Mouse (Mus musculus) myocyte (in vitro differentiated cells): ENCODE measurements at regions not wholly inside any gene's neighbourhood (a gene's known extent, or its start where the extent isn't known, plus 50 kb on each side); places are given as distances from the start of the nearest gene placed in this dataset.

Experiments
- H3K27me3 ChIP-seq: one replicate; pipeline ENCODE4 v1.6.1; 2011; ENCODE audit not compliant: control insufficient read depth, insufficient read depth, insufficient read length
- H3K36me3 ChIP-seq: one replicate; pipeline ENCODE4 v1.6.1; 2011; ENCODE audit not compliant: control insufficient read depth, insufficient read depth
- H3K4me2 ChIP-seq: one replicate; pipeline ENCODE4 v1.6.1; 2011; ENCODE audit warnings: low read depth, control low read depth
- H3K4me3 ChIP-seq: one replicate; pipeline ENCODE4 v1.5.1; 2011; ENCODE audit warnings: mild to moderate bottlenecking, control low read depth, moderate library complexity
- H3K79me2 ChIP-seq: one replicate; pipeline ENCODE4 v1.6.1; 2011; ENCODE audit not compliant: control insufficient read depth, insufficient read depth
- H3ac ChIP-seq: one replicate; pipeline ENCODE4 v1.6.1; 2011; ENCODE audit not compliant: control insufficient read depth, insufficient read length
- CEBPB ChIP-seq: IDR thresholded peaks from 2 replicates; pipeline ENCODE4 v1.6.1; 2011; ENCODE audit warnings: mild to moderate bottlenecking, moderate library complexity; ENCODE audit not compliant: poor library complexity, insufficient read depth, severe bottlenecking
- E2F4 ChIP-seq: IDR thresholded peaks from one replicate; pipeline ENCODE4 v1.6.1; 2011; ENCODE audit warnings: mild to moderate bottlenecking, control low read depth, moderate library complexity; ENCODE audit not compliant: insufficient read depth
- MAX ChIP-seq: IDR thresholded peaks from one replicate; pipeline ENCODE4 v1.6.1; 2011; ENCODE audit warnings: low read depth, mild to moderate bottlenecking, control low read depth
- MYOD1 ChIP-seq, 3 experiments: IDR thresholded peaks; one replicate each; pipeline ENCODE4 v1.6.1; 2011; ENCODE audit warnings: control low read depth in 2 of 3, low read depth in 2 of 3, mild to moderate bottlenecking in 2 of 3, moderate library complexity in 1 of 3; ENCODE audit not compliant: insufficient read length in 2 of 3, control insufficient read depth in 1 of 3
- MYOG ChIP-seq, 3 experiments: IDR thresholded peaks; one replicate each; pipeline ENCODE4 v1.6.1; 2011; ENCODE audit warnings: control low read depth in 2 of 3, low read depth in 2 of 3, mild to moderate bottlenecking in 2 of 3; ENCODE audit not compliant: insufficient read length in 2 of 3, control insufficient read depth in 1 of 3, insufficient read depth in 1 of 3
- POLR2A ChIP-seq: IDR thresholded peaks from one replicate; pipeline ENCODE4 v1.6.1; 2011; ENCODE audit warnings: low read depth, mild to moderate bottlenecking, control low read depth, moderate library complexity; ENCODE audit not compliant: insufficient read length
- POLR2AphosphoS2 ChIP-seq: IDR thresholded peaks from one replicate; pipeline ENCODE4 v1.6.1; 2011; ENCODE audit warnings: low read depth, control low read depth; ENCODE audit not compliant: insufficient read length
- REST ChIP-seq: IDR thresholded peaks from one replicate; pipeline ENCODE4 v1.6.1; 2011; ENCODE audit warnings: mild to moderate bottlenecking, control low read depth, moderate library complexity; ENCODE audit not compliant: insufficient read depth, insufficient read length
- SRF ChIP-seq: IDR thresholded peaks from one replicate; pipeline ENCODE4 v1.6.1; 2011; ENCODE audit warnings: low read depth; ENCODE audit not compliant: control insufficient read depth, insufficient read length
- TCF12 ChIP-seq: IDR thresholded peaks from one replicate; pipeline ENCODE4 v1.6.1; 2011; ENCODE audit warnings: mild to moderate bottlenecking, control low read depth; ENCODE audit not compliant: poor library complexity, insufficient read depth, severe bottlenecking
- TCF3 ChIP-seq: IDR thresholded peaks from one replicate; pipeline ENCODE4 v1.6.1; 2011; ENCODE audit warnings: low read depth, control low read depth; ENCODE audit not compliant: insufficient read length
- USF1 ChIP-seq: IDR thresholded peaks from one replicate; pipeline ENCODE4 v1.6.1; 2011; ENCODE audit warnings: low read depth, mild to moderate bottlenecking, control low read depth, moderate library complexity

GRCm38 (mm10) chr1:76920634-76921033 is 594.3 kb downstream of the Epha4 start:
- H3ac ChIP-seq, result no peak overlapping the region
- no peaks in the 10 kb centered on the region for H3K27me3 ChIP-seq
- no peaks in the 10 kb centered on the region for H3K36me3 ChIP-seq
- H3K79me2 ChIP-seq, result no peaks in the 10 kb centered on the region
- no peak overlapping the region for H3K4me2 ChIP-seq
- no peak for TF ChIP-seq E2F4
- TF ChIP-seq SRF, result no peak
- TF ChIP-seq MAX, result no peak
- no peak for TF ChIP-seq TCF12
- no peak for TF ChIP-seq CEBPB
- no peak for TF ChIP-seq TCF3
- TF ChIP-seq MYOG (IDR thresholded peaks at IDR 0.05; ENCODE audit: control insufficient read depth in 1 of 3, insufficient read depth in 1 of 3, insufficient read length in 2 of 3, low read depth in 2 of 3), result no peak
- TF ChIP-seq REST, result no peak
- no peak for TF ChIP-seq POLR2A
- TF ChIP-seq USF1, result no peak
- TF ChIP-seq POLR2AphosphoS2, result no peak
- no peak for TF ChIP-seq MYOD1 (IDR thresholded peaks at IDR 0.05; ENCODE audit: control insufficient read depth in 1 of 3, insufficient read length in 2 of 3, low read depth in 2 of 3)
- no peak overlapping the region for H3K4me3 ChIP-seq

GRCm38 (mm10) chr1:76927041-76927440 is 587.8 kb downstream of the Epha4 start:
- Histone ChIP-seq H3K36me3 (no peaks in the 10 kb centered on the region), H3K79me2 (no peaks in the 10 kb centered on the region), H3K4me2 (no peak overlapping the region), H3ac (no peak overlapping the region), H3K4me3 (no peak overlapping the region), H3K27me3 (no peaks in the 10 kb centered on the region)
- TF ChIP-seq USF1, result no peak

- Histone ChIP-seq H3ac (no peak overlapping the region), H3K27me3 (no peaks in the 10 kb centered on the region), H3K4me2 (no peak overlapping the region), H3K36me3 (no peaks in the 10 kb centered on the region), H3K79me2 (no peaks in the 10 kb centered on the region), H3K4me3 (no peak overlapping the region)
- no peak for TF ChIP-seq TCF3
- TF ChIP-seq E2F4, result no peak
- TF ChIP-seq MYOG (IDR thresholded peaks at IDR 0.05; ENCODE audit: control insufficient read depth in 1 of 3, insufficient read depth in 1 of 3, insufficient read length in 2 of 3, low read depth in 2 of 3), result no peak
- TF ChIP-seq POLR2AphosphoS2, result no peak
- TF ChIP-seq REST, result no peak
- no peak for TF ChIP-seq TCF12
These were observed 586.9 kb downstream of the Epha4 start for GRCm38 (mm10) chr1:76928035-76928434.

- H3K4me3 ChIP-seq, result no peak overlapping the region
- H3K79me2 ChIP-seq, result no peaks in the 10 kb centered on the region
- H3K27me3 ChIP-seq, result no peaks in the 10 kb centered on the region
- H3K36me3 ChIP-seq, result no peaks in the 10 kb centered on the region
- no peak for TF ChIP-seq REST
- no peak for TF ChIP-seq POLR2AphosphoS2
- TF ChIP-seq TCF12, result no peak
- TF ChIP-seq E2F4, result no peak
- TF ChIP-seq MAX, result no peak
- TF ChIP-seq MYOD1 (IDR thresholded peaks at IDR 0.05; ENCODE audit: control insufficient read depth in 1 of 3, insufficient read length in 2 of 3, low read depth in 2 of 3), result no peak
- TF ChIP-seq USF1, result no peak
- TF ChIP-seq TCF3, result no peak
- no peak for TF ChIP-seq MYOG (IDR thresholded peaks at IDR 0.05; ENCODE audit: control insufficient read depth in 1 of 3, insufficient read depth in 1 of 3, insufficient read length in 2 of 3, low read depth in 2 of 3)
- no peak for TF ChIP-seq CEBPB
- no peak for TF ChIP-seq POLR2A
- TF ChIP-seq SRF, result no peak
- no peak overlapping the region for H3K4me2 ChIP-seq
- no peak overlapping the region for H3ac ChIP-seq
These were observed 581.4 kb downstream of the Epha4 start for GRCm38 (mm10) chr1:76933460-76933859.

- Histone ChIP-seq H3K36me3 (no peaks in the 10 kb centered on the region), H3K4me2 (no peak overlapping the region), H3ac (no peak overlapping the region), H3K27me3 (no peaks in the 10 kb centered on the region), H3K79me2 (no peaks in the 10 kb centered on the region), H3K4me3 (no peak overlapping the region)
- no peak for TF ChIP-seq MYOG (IDR thresholded peaks at IDR 0.05; ENCODE audit: control insufficient read depth in 1 of 3, insufficient read depth in 1 of 3, insufficient read length in 2 of 3, low read depth in 2 of 3)
- no peak for TF ChIP-seq CEBPB
- TF ChIP-seq POLR2AphosphoS2, result no peak
- TF ChIP-seq USF1, result no peak
- no peak for TF ChIP-seq REST
- TF ChIP-seq POLR2A, result no peak
- TF ChIP-seq SRF, result no peak
- no peak for TF ChIP-seq E2F4
- TF ChIP-seq TCF12, result no peak
- TF ChIP-seq MYOD1 (IDR thresholded peaks at IDR 0.05; ENCODE audit: control insufficient read depth in 1 of 3, insufficient read length in 2 of 3, low read depth in 2 of 3), result no peak
These were observed 572.2 kb downstream of the Epha4 start for GRCm38 (mm10) chr1:76942730-76943129.
